Mouse (Mus musculus): ENCODE results near the gene Xcl1. TPM values are rescaled to one million over a fixed set of nuclear protein-coding genes. Genes with fewer than 3 reads are reported as not detected.
"Not testable (repeated sequence)": the region's sequence is repeated elsewhere in the genome, so short reads cannot be mapped to it uniquely, and the experiment has no call there.

Xcl1 gene
- polyA plus RNA-seq (2014; fragmentation: Nextera tagmentation; extraction: Ambion mirVana) = not detected in 2 replicates

DNA sequence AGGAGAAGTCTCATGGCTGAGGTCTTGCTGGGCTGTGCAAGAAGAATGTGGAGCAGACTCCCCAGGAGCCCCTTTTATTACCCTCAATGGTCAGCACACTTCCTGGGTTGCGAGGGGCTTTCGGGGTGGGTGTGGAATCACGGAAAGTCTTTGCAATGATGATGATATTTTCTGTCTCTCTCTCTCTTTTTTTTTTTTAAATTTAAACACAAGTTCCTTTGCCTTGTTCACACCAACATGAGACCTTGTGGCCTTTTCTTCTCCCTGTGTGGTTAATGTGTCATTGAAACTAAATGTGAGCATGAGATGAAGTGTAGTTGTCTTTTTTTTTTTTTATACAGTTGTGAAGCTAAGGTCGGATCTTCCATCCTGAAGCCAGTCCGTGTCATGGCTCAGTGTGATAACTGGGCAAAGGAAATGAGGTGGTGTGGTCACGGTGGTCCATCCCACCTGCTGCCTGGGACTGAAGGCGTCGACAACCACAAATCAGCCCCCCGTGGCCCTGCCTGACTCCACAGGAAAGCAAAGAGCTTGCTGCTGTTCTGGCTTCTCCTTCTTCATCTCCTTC lies at the start of gene Xcl1:
TSS of gene Xcl1 (minus strand) at position 51 of the 568 bp plus-strand sequence.
- DNase-seq = no peak
- Histone ChIP-seq H3K9ac (no peak within 1 kb of the TSS), H3K36me3 (ENCODE audit: insufficient read depth) (no peaks in the 10 kb centered on the region), H3K27me3 (ENCODE audit: insufficient read depth, low read length) (no peaks in the 10 kb centered on the region), H3K27ac (ENCODE audit: low read depth) (no peak within 1 kb of the TSS), H3K9me3 (ENCODE audit: low read depth, low read length) (no peaks in the 10 kb centered on the region), H3K4me2 (no peak within 1 kb of the TSS), H3K4me3 (ENCODE audit: low read depth, low read length) (no peak within 1 kb of the TSS), H3K4me1 (ENCODE audit: insufficient read depth) (no peaks in the 10 kb centered on the region)
- TF ChIP-seq CTCF (IDR thresholded peaks at IDR 0.05; ENCODE audit: low read depth) = no peak
- 58% methylated on average over 9 of the region's 9 CpGs for WGBS
- ATAC-seq (ENCODE audit: insufficient read depth) = no peak

DNA sequence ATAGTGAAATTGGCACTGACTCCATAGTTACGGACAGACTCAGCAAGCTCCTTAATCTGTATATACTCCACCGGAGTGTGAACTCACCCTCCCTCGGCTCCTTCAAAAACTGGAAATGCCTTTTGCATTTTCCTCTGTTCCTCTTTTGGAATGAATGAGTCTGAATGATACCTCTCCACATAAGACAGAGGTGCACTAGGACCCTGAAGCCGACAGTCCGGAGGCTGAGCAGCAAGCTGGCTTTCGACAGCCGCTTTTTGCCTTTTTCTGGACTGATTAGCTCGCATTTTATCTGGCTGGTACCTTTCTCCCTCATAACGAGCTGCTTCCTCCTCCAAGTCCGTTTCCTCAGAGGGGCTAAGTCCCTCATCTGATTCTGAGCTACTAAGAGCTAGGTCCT lies 49.4 kb upstream of the Xcl1 start:
- H3K36me3 ChIP-seq (ENCODE audit: insufficient read depth) = not testable (repeated sequence)

DNA sequence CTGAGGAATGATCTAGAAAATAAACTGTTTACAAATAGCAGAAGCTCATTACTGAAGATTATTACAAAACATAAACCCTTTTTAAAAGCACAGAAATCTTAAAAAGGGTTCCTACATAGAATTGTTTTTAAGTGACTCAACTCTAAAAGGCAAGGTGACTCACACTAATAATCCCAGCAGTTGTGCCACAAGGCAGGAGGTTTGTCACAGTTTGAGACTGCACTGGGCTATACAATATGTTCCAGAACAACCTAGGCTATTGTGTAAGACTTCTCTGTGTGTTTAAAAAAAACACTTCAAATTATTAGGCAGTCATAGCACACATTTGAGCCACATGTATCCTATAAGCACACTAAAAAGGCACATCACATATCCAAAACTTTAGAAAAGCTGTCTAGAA lies 42.0 kb upstream of the Xcl1 start:
- Histone ChIP-seq H3K27ac (ENCODE audit: low read depth) (no peak overlapping the region), H3K4me1 (ENCODE audit: insufficient read depth) (no peaks in the 10 kb centered on the region), H3K4me3 (ENCODE audit: low read depth, low read length) (no peak overlapping the region), H3K4me2 (no peak overlapping the region), H3K36me3 (ENCODE audit: insufficient read depth) (no peaks in the 10 kb centered on the region), H3K27me3 (ENCODE audit: insufficient read depth, low read length) (no peaks in the 10 kb centered on the region), H3K9me3 (ENCODE audit: low read depth, low read length) (no peaks in the 10 kb centered on the region), H3K9ac (no peak overlapping the region)
- DNase-seq (no peak), ATAC-seq (ENCODE audit: insufficient read depth) (no peak)
- TF ChIP-seq CTCF (IDR thresholded peaks at IDR 0.05; ENCODE audit: low read depth) = no peak

More for the DNA sequence above, 49.4 kb upstream of the Xcl1 start:
- not testable (repeated sequence) for H3K27ac ChIP-seq (ENCODE audit: low read depth); H3K9ac ChIP-seq; H3K4me3 ChIP-seq (ENCODE audit: low read depth, low read length); H3K4me2 ChIP-seq; ATAC-seq (ENCODE audit: insufficient read depth); H3K27me3 ChIP-seq (ENCODE audit: insufficient read depth, low read length); H3K4me1 ChIP-seq (ENCODE audit: insufficient read depth); H3K9me3 ChIP-seq (ENCODE audit: low read depth, low read length); DNase-seq
- 94% methylated on average over 9 of the region's 10 CpGs for WGBS

DNA sequence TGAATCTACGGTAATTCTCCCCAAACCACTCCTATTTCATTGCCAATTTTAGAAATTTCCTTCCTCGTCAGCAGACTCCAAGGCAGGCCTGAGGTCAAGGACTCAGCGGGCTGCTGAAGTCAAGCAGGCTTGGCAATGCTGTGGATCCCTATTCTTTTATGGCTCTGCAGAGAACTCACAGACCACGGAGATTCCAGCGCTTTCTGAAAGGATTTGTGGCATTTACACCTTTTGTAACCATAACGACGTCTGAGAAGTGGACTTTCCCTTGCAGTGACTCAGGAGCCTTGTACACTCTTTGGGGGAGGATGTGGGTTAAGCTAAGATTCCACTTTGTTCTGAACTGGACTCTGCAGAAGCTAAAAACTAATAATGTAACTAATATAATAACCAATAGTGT lies 40.4 kb upstream of the Xcl1 start:
- no peak overlapping the region for H3K4me2 ChIP-seq
- H3K4me3 ChIP-seq (ENCODE audit: low read depth, low read length) = no peak overlapping the region
- DNase-seq = no peak
- WGBS = 72% methylated on average over 7 of the region's 7 CpGs
- no peak overlapping the region for H3K9ac ChIP-seq
- H3K27ac ChIP-seq (ENCODE audit: low read depth) = no peak overlapping the region
- no peaks in the 10 kb centered on the region for H3K4me1 ChIP-seq (ENCODE audit: insufficient read depth)
- H3K9me3 ChIP-seq (ENCODE audit: low read depth, low read length) = no peaks in the 10 kb centered on the region
- no peaks in the 10 kb centered on the region for H3K36me3 ChIP-seq (ENCODE audit: insufficient read depth)
- no peak for ATAC-seq (ENCODE audit: insufficient read depth)
- TF ChIP-seq CTCF (IDR thresholded peaks at IDR 0.05; ENCODE audit: low read depth) = no peak
- H3K27me3 ChIP-seq (ENCODE audit: insufficient read depth, low read length) = no peaks in the 10 kb centered on the region

DNA sequence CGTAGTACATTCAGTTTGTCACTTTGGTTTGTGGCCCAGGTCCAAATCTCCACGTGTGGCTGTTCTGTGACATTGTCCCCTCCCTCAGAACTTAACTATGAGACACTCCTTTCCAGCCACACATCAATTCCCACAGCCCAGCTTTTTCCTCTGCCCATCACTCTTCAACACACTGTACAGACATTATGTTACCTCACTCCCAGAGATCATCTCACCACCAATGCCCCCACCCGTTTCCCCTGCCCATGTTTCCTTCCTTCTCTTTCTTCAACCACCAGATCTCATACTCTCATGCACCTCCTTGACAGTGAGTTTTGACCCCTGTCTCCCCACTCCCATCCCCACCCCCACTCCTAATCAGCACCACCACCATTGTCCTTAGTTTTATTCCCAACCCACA lies 39.9 kb upstream of the Xcl1 start:
- ATAC-seq (ENCODE audit: insufficient read depth) = no peak

DNA sequence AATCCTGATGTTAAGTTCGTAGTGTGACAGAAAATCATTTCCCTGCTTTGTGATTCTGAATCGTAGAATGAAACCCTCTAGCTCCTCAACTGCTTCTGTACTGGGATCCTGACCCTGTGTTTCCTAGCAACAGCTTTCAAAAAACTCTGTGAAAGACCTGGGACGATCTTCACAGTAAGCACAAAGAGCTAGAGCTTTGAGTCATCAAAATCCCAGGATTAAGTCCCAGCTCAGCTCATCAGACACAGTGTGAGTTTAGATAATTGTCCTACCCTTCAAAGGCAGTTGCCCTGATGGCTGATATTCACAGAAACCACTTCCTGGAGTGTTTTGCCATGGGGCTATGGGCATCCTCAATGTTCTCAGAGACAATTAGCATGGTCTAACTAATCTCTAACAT lies 38.5 kb upstream of the Xcl1 start:
- ATAC-seq (ENCODE audit: insufficient read depth) (no peak), DNase-seq (no peak)
- TF ChIP-seq CTCF (IDR thresholded peaks at IDR 0.05; ENCODE audit: low read depth) = no peak

More for the DNA sequence above, 39.9 kb upstream of the Xcl1 start:
- no peak for DNase-seq
- Histone ChIP-seq H3K4me1 (ENCODE audit: insufficient read depth) (no peaks in the 10 kb centered on the region), H3K27me3 (ENCODE audit: insufficient read depth, low read length) (no peaks in the 10 kb centered on the region), H3K9ac (no peak overlapping the region), H3K9me3 (ENCODE audit: low read depth, low read length) (no peaks in the 10 kb centered on the region), H3K27ac (ENCODE audit: low read depth) (no peak overlapping the region), H3K36me3 (ENCODE audit: insufficient read depth) (no peaks in the 10 kb centered on the region), H3K4me3 (ENCODE audit: low read depth, low read length) (no peak overlapping the region), H3K4me2 (no peak overlapping the region)
- TF ChIP-seq CTCF (IDR thresholded peaks at IDR 0.05; ENCODE audit: low read depth) = no peak
- 70% methylated on average over 3 of the region's 3 CpGs for WGBS

DNA sequence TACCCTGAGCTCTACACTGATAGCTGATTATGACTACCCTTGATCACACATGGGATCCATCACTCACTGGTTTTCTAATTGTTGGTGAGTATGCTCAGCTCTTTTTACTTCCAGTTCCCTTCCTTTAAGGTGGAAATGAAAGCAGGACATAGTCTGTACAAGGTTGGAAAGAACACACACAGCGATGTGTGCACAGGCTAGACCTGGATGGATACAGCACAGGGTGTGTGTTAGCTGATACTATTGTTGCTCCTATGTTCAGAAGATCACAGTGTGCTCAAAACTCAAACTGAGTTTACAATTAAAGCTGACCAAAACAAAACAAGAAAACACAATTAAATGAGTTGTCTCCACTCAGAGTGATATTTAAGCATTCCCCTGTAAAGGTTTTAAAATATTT lies 38.0 kb upstream of the Xcl1 start:
- Histone ChIP-seq H3K4me3 (ENCODE audit: low read depth, low read length) (no peak overlapping the region), H3K9me3 (ENCODE audit: low read depth, low read length) (no peaks in the 10 kb centered on the region), H3K4me1 (ENCODE audit: insufficient read depth) (no peaks in the 10 kb centered on the region), H3K4me2 (no peak overlapping the region), H3K9ac (no peak overlapping the region), H3K36me3 (ENCODE audit: insufficient read depth) (no peaks in the 10 kb centered on the region), H3K27ac (ENCODE audit: low read depth) (no peak overlapping the region), H3K27me3 (ENCODE audit: insufficient read depth, low read length) (no peaks in the 10 kb centered on the region)
- ATAC-seq (ENCODE audit: insufficient read depth) (no peak), DNase-seq (no peak)
- whole genome bisulfite sequencing = 80% methylated on average over 1 of the region's 1 CpGs
- no peak for TF ChIP-seq CTCF (IDR thresholded peaks at IDR 0.05; ENCODE audit: low read depth)

More for the DNA sequence above, 38.5 kb upstream of the Xcl1 start:
- no peaks in the 10 kb centered on the region for H3K36me3 ChIP-seq (ENCODE audit: insufficient read depth)
- H3K4me3 ChIP-seq (ENCODE audit: low read depth, low read length) = no peak overlapping the region
- H3K27me3 ChIP-seq (ENCODE audit: insufficient read depth, low read length) = no peaks in the 10 kb centered on the region
- no peaks in the 10 kb centered on the region for H3K9me3 ChIP-seq (ENCODE audit: low read depth, low read length)
- no peak overlapping the region for H3K9ac ChIP-seq
- H3K4me1 ChIP-seq (ENCODE audit: insufficient read depth) = no peaks in the 10 kb centered on the region
- H3K27ac ChIP-seq (ENCODE audit: low read depth) = no peak overlapping the region
- H3K4me2 ChIP-seq = no peak overlapping the region
- 48% methylated on average over 3 of the region's 3 CpGs for WGBS

DNA sequence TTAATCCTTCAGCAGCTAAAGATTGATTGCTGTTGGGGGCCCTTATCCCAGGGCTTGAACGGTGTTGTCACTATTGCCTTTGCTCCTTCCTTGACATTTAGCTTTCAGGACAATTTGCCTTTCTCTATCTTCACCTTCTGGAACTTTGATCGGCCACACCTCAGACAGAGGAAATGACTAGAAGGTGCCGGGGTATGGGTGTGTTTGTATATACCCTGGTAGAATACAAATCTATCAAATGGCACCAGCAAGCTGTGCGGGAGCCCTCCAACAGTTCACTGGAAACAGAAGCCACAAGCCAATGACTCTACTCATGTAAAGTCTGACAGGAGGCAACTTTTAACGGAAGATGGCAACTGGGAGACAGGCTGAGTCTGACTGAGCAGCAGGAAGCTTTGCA lies 37.4 kb upstream of the Xcl1 start:
- ATAC-seq (ENCODE audit: insufficient read depth) (no peak), DNase-seq (no peak)
- no peak overlapping the region for H3K27ac ChIP-seq (ENCODE audit: low read depth)
- no peaks in the 10 kb centered on the region for H3K9me3 ChIP-seq (ENCODE audit: low read depth, low read length)
- no peaks in the 10 kb centered on the region for H3K4me1 ChIP-seq (ENCODE audit: insufficient read depth)
- WGBS = 56% methylated on average over 5 of the region's 5 CpGs
- no peak overlapping the region for H3K4me2 ChIP-seq
- TF ChIP-seq CTCF (IDR thresholded peaks at IDR 0.05; ENCODE audit: low read depth) = no peak
- H3K27me3 ChIP-seq (ENCODE audit: insufficient read depth, low read length) = no peaks in the 10 kb centered on the region
- H3K4me3 ChIP-seq (ENCODE audit: low read depth, low read length) = no peak overlapping the region
- no peaks in the 10 kb centered on the region for H3K36me3 ChIP-seq (ENCODE audit: insufficient read depth)
- H3K9ac ChIP-seq = no peak overlapping the region

All from lung, embryonic 14.5 days (tissue).